Mouse (Mus musculus): ENCODE measurements around the gene Spem2. TPM values are rescaled to one million over a fixed set of nuclear protein-coding genes. Genes with fewer than 3 reads are reported as not detected.

The Spem2 gene
- polyA plus RNA-seq, 1 experiment from 2014 or later = 0.16 TPM

- no peak for ATAC-seq (ENCODE audit: low read depth)
- no peak overlapping the region for H3K9ac ChIP-seq (replicated peaks; ENCODE audit: low read depth, low read length)
These were observed 20.3 kb downstream of the Spem2 start for GRCm38 (mm10) chr11:69797924-69798323.

GRCm38 (mm10) chr11:69795983-69796435, 22.3 kb downstream of the Spem2 start:
- WGBS = 3% methylated on average over 13 of the region's 13 CpGs
- Histone ChIP-seq H3K9ac (replicated peaks; ENCODE audit: low read depth, low read length) (no peak overlapping the region), H3K27ac (ENCODE audit: low read depth, low read length) (no peak overlapping the region), H3K4me2 (ENCODE audit: low read depth, low read length) (peak overlapping the region; percentile 57), H3K36me3 (ENCODE audit: control insufficient read depth, insufficient read depth, low read length) (0 out of 2 replicates have a peak, but pooled peaks cover 4% of the 10 kb centered on the region), H3K4me3 (ENCODE audit: low read depth, low read length) (peak overlapping the region; percentile 27), H3K9me3 (ENCODE audit: control insufficient read depth, low read length) (no peaks in the 10 kb centered on the region), H3K27me3 (ENCODE audit: control insufficient read depth, insufficient read depth, low read length) (no peaks in the 10 kb centered on the region), H3K4me1 (ENCODE audit: control insufficient read depth, insufficient read depth, low read length) (peaks cover 12% of the 10 kb centered on the region)
- ATAC-seq (ENCODE audit: low read depth) = no peak

More at GRCm38 (mm10) chr11:69797924-69798323, 20.3 kb downstream of the Spem2 start:
- Histone ChIP-seq H3K4me2 (ENCODE audit: low read depth, low read length) (no peak overlapping the region), H3K4me3 (ENCODE audit: low read depth, low read length) (no peak overlapping the region), H3K4me1 (ENCODE audit: control insufficient read depth, insufficient read depth, low read length) (peaks cover 27% of the 10 kb centered on the region), H3K27ac (ENCODE audit: low read depth, low read length) (no peak overlapping the region), H3K27me3 (ENCODE audit: control insufficient read depth, insufficient read depth, low read length) (peaks cover 3% of the 10 kb centered on the region; the same call in 1 of the 2 replicates), H3K9me3 (ENCODE audit: control insufficient read depth, low read length) (no peaks in the 10 kb centered on the region), H3K36me3 (ENCODE audit: control insufficient read depth, insufficient read depth, low read length) (0 out of 2 replicates have a peak, but pooled peaks cover 4% of the 10 kb centered on the region)
- 76% methylated on average over 7 of the region's 7 CpGs for WGBS

GRCm38 (mm10) chr11:69795168-69795982, 22.9 kb downstream of the Spem2 start, which contains the start of gene Chrnb1:
TSS of gene Chrnb1 (minus strand) at chr11:69795943.
- WGBS = 2% methylated on average over 52 of the region's 52 CpGs
- H3K4me2 ChIP-seq (ENCODE audit: low read depth, low read length) = peak within 1 kb of the TSS; percentile 57
- H3K9me3 ChIP-seq (ENCODE audit: control insufficient read depth, low read length) = no peaks in the 10 kb centered on the region
- H3K9ac ChIP-seq (replicated peaks; ENCODE audit: low read depth, low read length) = no peak within 1 kb of the TSS; the same call in 1 of the 2 replicates
- 0 out of 2 replicates have a peak, but pooled peaks cover 4% of the 10 kb centered on the region for H3K36me3 ChIP-seq (ENCODE audit: control insufficient read depth, insufficient read depth, low read length)
- ATAC-seq (ENCODE audit: low read depth) = peak; percentile 93
- peaks cover 11% of the 10 kb centered on the region for H3K4me1 ChIP-seq (ENCODE audit: control insufficient read depth, insufficient read depth, low read length)
- H3K4me3 ChIP-seq (ENCODE audit: low read depth, low read length) = peak within 1 kb of the TSS; percentile 27
- H3K27ac ChIP-seq (ENCODE audit: low read depth, low read length) = no peak within 1 kb of the TSS
- H3K27me3 ChIP-seq (ENCODE audit: control insufficient read depth, insufficient read depth, low read length) = no peaks in the 10 kb centered on the region

- Histone ChIP-seq H3K36me3 (ENCODE audit: control insufficient read depth, insufficient read depth, low read length) (0 out of 2 replicates have a peak, but pooled peaks cover 4% of the 10 kb centered on the region), H3K9me3 (ENCODE audit: control insufficient read depth, low read length) (no peaks in the 10 kb centered on the region), H3K9ac (replicated peaks; ENCODE audit: low read depth, low read length) (no peak overlapping the region), H3K27ac (ENCODE audit: low read depth, low read length) (no peak overlapping the region), H3K4me1 (ENCODE audit: control insufficient read depth, insufficient read depth, low read length) (no peaks in the 10 kb centered on the region), H3K4me3 (ENCODE audit: low read depth, low read length) (no peak overlapping the region), H3K27me3 (ENCODE audit: control insufficient read depth, insufficient read depth, low read length) (no peaks in the 10 kb centered on the region), H3K4me2 (ENCODE audit: low read depth, low read length) (no peak overlapping the region)
- ATAC-seq (ENCODE audit: low read depth) = no peak
- 65% methylated on average over 5 of the region's 5 CpGs for WGBS
These were observed 24.8 kb downstream of the Spem2 start for GRCm38 (mm10) chr11:69793429-69793828.

- H3K27me3 ChIP-seq (ENCODE audit: control insufficient read depth, insufficient read depth, low read length) = no peaks in the 10 kb centered on the region
- H3K4me3 ChIP-seq (ENCODE audit: low read depth, low read length) = no peak overlapping the region
- 70% methylated on average over 5 of the region's 5 CpGs for WGBS
- H3K9me3 ChIP-seq (ENCODE audit: control insufficient read depth, low read length) = no peaks in the 10 kb centered on the region
- ATAC-seq (ENCODE audit: low read depth) = no peak
- no peak overlapping the region for H3K4me2 ChIP-seq (ENCODE audit: low read depth, low read length)
- no peaks in the 10 kb centered on the region for H3K4me1 ChIP-seq (ENCODE audit: control insufficient read depth, insufficient read depth, low read length)
- H3K36me3 ChIP-seq (ENCODE audit: control insufficient read depth, insufficient read depth, low read length) = no peaks in the 10 kb centered on the region
- H3K9ac ChIP-seq (replicated peaks; ENCODE audit: low read depth, low read length) = no peak overlapping the region
- no peak overlapping the region for H3K27ac ChIP-seq (ENCODE audit: low read depth, low read length)
These were observed 26.8 kb downstream of the Spem2 start for GRCm38 (mm10) chr11:69791420-69791819.

GRCm38 (mm10) chr11:69789431-69789830, 28.8 kb downstream of the Spem2 start:
- ATAC-seq (ENCODE audit: low read depth) = no peak
- no peaks in the 10 kb centered on the region for H3K27me3 ChIP-seq (ENCODE audit: control insufficient read depth, insufficient read depth, low read length)
- no peaks in the 10 kb centered on the region for H3K36me3 ChIP-seq (ENCODE audit: control insufficient read depth, insufficient read depth, low read length)
- 70% methylated on average over 5 of the region's 5 CpGs for WGBS
- H3K27ac ChIP-seq (ENCODE audit: low read depth, low read length) = no peak overlapping the region
- H3K4me1 ChIP-seq (ENCODE audit: control insufficient read depth, insufficient read depth, low read length) = no peaks in the 10 kb centered on the region
- no peak overlapping the region for H3K9ac ChIP-seq (replicated peaks; ENCODE audit: low read depth, low read length)
- H3K4me2 ChIP-seq (ENCODE audit: low read depth, low read length) = no peak overlapping the region
- no peak overlapping the region for H3K4me3 ChIP-seq (ENCODE audit: low read depth, low read length)
- H3K9me3 ChIP-seq (ENCODE audit: control insufficient read depth, low read length) = no peaks in the 10 kb centered on the region

- Histone ChIP-seq H3K9ac (replicated peaks; ENCODE audit: low read depth, low read length) (no peak overlapping the region), H3K27ac (ENCODE audit: low read depth, low read length) (no peak overlapping the region), H3K36me3 (ENCODE audit: control insufficient read depth, insufficient read depth, low read length) (no peaks in the 10 kb centered on the region), H3K27me3 (ENCODE audit: control insufficient read depth, insufficient read depth, low read length) (no peaks in the 10 kb centered on the region), H3K4me3 (ENCODE audit: low read depth, low read length) (no peak overlapping the region), H3K4me1 (ENCODE audit: control insufficient read depth, insufficient read depth, low read length) (no peaks in the 10 kb centered on the region), H3K9me3 (ENCODE audit: control insufficient read depth, low read length) (no peaks in the 10 kb centered on the region), H3K4me2 (ENCODE audit: low read depth, low read length) (no peak overlapping the region)
- WGBS = 87% methylated on average over 5 of the region's 5 CpGs
- no peak for ATAC-seq (ENCODE audit: low read depth)
These were observed 31.0 kb downstream of the Spem2 start for GRCm38 (mm10) chr11:69787306-69787705.

- no peak for ATAC-seq (ENCODE audit: low read depth)
- Histone ChIP-seq H3K27me3 (ENCODE audit: control insufficient read depth, insufficient read depth, low read length) (no peaks in the 10 kb centered on the region), H3K4me2 (ENCODE audit: low read depth, low read length) (no peak overlapping the region), H3K36me3 (ENCODE audit: control insufficient read depth, insufficient read depth, low read length) (no peaks in the 10 kb centered on the region), H3K9me3 (ENCODE audit: control insufficient read depth, low read length) (no peaks in the 10 kb centered on the region), H3K27ac (ENCODE audit: low read depth, low read length) (no peak overlapping the region), H3K9ac (replicated peaks; ENCODE audit: low read depth, low read length) (no peak overlapping the region), H3K4me3 (ENCODE audit: low read depth, low read length) (no peak overlapping the region), H3K4me1 (ENCODE audit: control insufficient read depth, insufficient read depth, low read length) (no peaks in the 10 kb centered on the region)
- WGBS = 46% methylated on average over 15 of the region's 15 CpGs
These were observed 33.4 kb downstream of the Spem2 start for GRCm38 (mm10) chr11:69784793-69785272.

GRCm38 (mm10) chr11:69781828-69782227, 36.4 kb downstream of the Spem2 start:
- Histone ChIP-seq H3K9me3 (ENCODE audit: control insufficient read depth, low read length) (no peaks in the 10 kb centered on the region), H3K9ac (replicated peaks; ENCODE audit: low read depth, low read length) (no peak overlapping the region), H3K4me2 (ENCODE audit: low read depth, low read length) (no peak overlapping the region), H3K27ac (ENCODE audit: low read depth, low read length) (no peak overlapping the region), H3K27me3 (ENCODE audit: control insufficient read depth, insufficient read depth, low read length) (no peaks in the 10 kb centered on the region), H3K4me3 (ENCODE audit: low read depth, low read length) (no peak overlapping the region), H3K4me1 (ENCODE audit: control insufficient read depth, insufficient read depth, low read length) (no peaks in the 10 kb centered on the region), H3K36me3 (ENCODE audit: control insufficient read depth, insufficient read depth, low read length) (no peaks in the 10 kb centered on the region)
- WGBS = 19% methylated on average over 4 of the region's 4 CpGs
- no peak for ATAC-seq (ENCODE audit: low read depth)
